Mouse (Mus musculus) Patski (cell line): ENCODE results near the gene 2310011J03Rik. TPM values are rescaled to one million over a fixed set of nuclear protein-coding genes. Genes with fewer than 3 reads are reported as not detected.
A peak's percentile ranks its signal among the peaks of the same experiment; 100 is the strongest.
"Not testable (repeated sequence)": the region's sequence is repeated elsewhere in the genome, so short reads cannot be mapped to it uniquely, and the experiment has no call there.

Experiments used
- ATAC-seq: fragments of 100-300 bp; one replicate; pipeline ENCODE4 v1.8.0; 2021
- CTCF ChIA-PET: fragments of 350-600 bp; sonication (Branson Sonifier 250); formaldehyde crosslinking; loops from one replicate; lab custom pipeline; 2022; ENCODE audit warnings: inconsistent platforms; lab: Charles Lee
- POLR2A ChIA-PET: fragments of 350-600 bp; sonication (Branson Sonifier 250); formaldehyde crosslinking; loops from one replicate; lab custom pipeline; 2022; ENCODE audit warnings: antibody characterized with exemption, inconsistent platforms; lab: Charles Lee
- DNase-seq: peaks from one replicate; pipeline ENCODE4 v3.0.0-alpha.2; 2011; ENCODE audit warnings: low read depth, low spot score
- H3K27me3 ChIP-seq: fragments of 371-371 bp; one replicate; pipeline ENCODE4 v1.5.1; 2021
- CTCF ChIP-seq: fragments of 100-300 bp; IDR thresholded peaks from one replicate; pipeline ENCODE4 v1.5.1; 2021
- in situ Hi-C: fragments of 300-500 bp; cut with MboI; formaldehyde crosslinking; loops from 3 replicates; pipeline ENCODE4 v1.11.1; 2018; ENCODE audit warnings: low pct_unique_long_range_greater_than_20kb, mixed read lengths
- polyA plus RNA-seq: library from polyadenylated mRNA; unstranded; gene quantifications from one replicate; pipeline ENCODE4 v1.2.3, GENCODE M21; 2021

2310011J03Rik gene
- polyA plus RNA-seq, 1 experiment from 2014 or later: 34.7 TPM

DNA sequence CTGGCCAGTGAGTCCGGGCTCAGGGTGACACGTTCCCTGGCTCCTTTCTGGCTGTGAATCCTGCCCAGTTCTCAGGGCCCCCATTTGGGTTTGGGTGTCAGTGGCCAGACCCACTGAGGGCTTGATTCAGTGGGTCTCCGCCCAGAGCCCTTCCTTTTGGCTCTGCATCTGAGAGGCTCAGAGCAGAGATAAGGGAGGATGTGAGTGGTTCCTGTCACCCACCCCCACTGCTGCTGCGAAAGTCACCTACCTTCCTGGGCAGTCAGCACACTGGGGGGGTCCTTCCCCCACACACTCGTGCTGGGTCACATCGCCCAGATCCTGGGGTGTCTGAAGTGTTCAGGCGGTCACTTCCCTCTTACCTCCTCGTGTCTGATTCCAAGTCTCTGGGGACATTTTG lies 32.4 kb upstream of the 2310011J03Rik start:
- H3K27me3 ChIP-seq: peaks cover 20% of the 10 kb centered on the region
- TF ChIP-seq CTCF: no peak
- POLR2A ChIA-PET: no interaction called here
- no peak for ATAC-seq
- DNase-seq: no peak
- CTCF ChIA-PET: interaction anchor here (3.1 kb wide), 1 partner anchor 12 kb away, joined by 13 read pairs; no protein-coding TSS in a partner anchor
- in situ Hi-C loops: loop anchor here (25.0 kb wide), 1 partner anchor 160 kb away; no protein-coding TSS in a partner anchor

DNA sequence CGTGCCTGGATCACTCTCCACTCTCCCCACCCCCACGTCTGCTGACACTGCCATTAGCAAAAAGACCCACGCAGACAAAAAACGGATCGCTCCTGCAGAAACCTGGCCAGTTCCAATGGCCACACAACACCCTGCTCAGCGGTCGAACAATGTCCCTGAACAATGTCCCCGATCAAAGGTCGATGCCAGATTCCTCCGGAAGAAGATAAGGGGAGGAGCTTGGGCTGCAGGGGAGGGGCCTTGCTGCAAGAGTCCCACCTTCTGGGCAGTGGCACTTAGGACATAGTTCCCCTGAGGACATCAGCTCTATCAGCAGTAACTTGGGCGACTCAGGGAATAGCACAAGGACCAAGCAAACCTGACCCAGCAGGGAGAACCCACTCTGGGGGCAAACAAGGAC lies 31.6 kb upstream of the 2310011J03Rik start:
- peaks cover 12% of the 10 kb centered on the region for H3K27me3 ChIP-seq
- ChIA-PET CTCF (interaction anchor here (1.9 to 3.1 kb wide), 2 partner anchors 12 to 158 kb away, joined by 5 to 13 read pairs; no protein-coding TSS in a partner anchor), POLR2A (interaction anchor here (1.1 kb wide), 1 partner anchor 17 kb away, joined by 6 read pairs; no protein-coding TSS in a partner anchor)
- DNase-seq (no peak), ATAC-seq (no peak)
- no peak for TF ChIP-seq CTCF
- in situ Hi-C loops: loop anchor here (25.0 kb wide), 1 partner anchor 160 kb away; no protein-coding TSS in a partner anchor

- no peaks in the 10 kb centered on the region for H3K27me3 ChIP-seq
- ChIA-PET CTCF (interaction anchor here (0.9 to 3.1 kb wide), 14 partner anchors 10 to 159 kb away, joined by 3 to 13 read pairs (median 5); no protein-coding TSS in a partner anchor), POLR2A (interaction anchor here (0.6 kb wide), 1 partner anchor 26 kb away, joined by 5 read pairs; no protein-coding TSS in a partner anchor)
- ATAC-seq: peak; percentile 79
- peak; percentile 25 for DNase-seq
- in situ Hi-C loops: loop anchor here (25.0 kb wide), 1 partner anchor 162 kb away; no protein-coding TSS in a partner anchor
- no peak for TF ChIP-seq CTCF
Observed at GRCm38 (mm10) chr10:80350292-80350691, 30.0 kb upstream of the 2310011J03Rik start.

DNA sequence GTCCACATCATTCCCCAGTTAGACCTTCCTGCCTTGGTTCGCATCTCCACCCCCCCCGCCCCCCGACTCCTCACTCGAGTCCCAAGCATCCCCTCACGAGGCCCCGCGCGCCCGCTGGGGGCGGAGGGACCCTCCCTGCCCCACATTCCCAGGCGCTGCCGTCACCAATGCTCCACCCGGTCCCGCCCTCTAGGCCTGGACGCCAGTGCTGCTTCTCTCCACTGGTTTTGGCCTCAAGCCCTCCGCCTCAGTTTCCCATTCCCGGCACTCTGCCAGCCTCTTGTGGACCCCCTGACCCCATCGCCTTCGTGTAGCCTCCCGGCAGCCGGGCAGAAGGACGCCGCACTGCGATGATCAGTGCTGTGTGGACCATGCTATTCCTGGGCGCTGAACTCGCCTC lies 28.6 kb upstream of the 2310011J03Rik start:
- CTCF ChIA-PET: interaction anchor here (2.0 kb wide), 1 partner anchor 28 kb away, joined by 9 read pairs; no protein-coding TSS in a partner anchor
- POLR2A ChIA-PET: no interaction called here
- no peak for DNase-seq
- ATAC-seq: no peak
- no peak for TF ChIP-seq CTCF
- H3K27me3 ChIP-seq: no peaks in the 10 kb centered on the region
- in situ Hi-C loops: no loop called here

DNA sequence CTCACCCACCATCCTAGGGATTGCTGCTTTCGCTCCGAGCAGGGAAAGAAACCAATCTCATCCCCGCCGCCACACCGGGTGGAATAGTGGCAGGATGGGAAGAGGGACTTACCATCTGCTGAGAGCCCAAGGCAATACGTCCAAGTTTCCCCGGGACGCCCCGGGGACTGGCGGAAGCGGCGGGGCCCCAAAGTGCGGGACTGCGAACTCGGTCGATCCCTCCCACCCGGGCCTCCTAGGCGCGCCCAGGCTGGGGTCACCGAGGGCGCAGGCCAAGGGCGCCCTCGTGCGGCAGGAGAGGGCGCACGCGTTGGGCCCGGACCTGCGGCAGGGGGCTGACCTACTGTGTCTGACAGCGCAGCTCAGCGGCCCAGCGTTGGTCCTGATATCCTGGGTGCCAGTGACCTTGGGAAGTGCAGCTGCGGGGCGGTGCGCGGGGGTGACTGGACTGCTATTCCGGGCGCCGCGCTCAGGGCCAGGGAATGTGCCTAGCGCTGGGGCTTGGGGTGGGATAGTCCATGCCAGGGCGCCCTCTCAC lies 28.0 kb upstream of the 2310011J03Rik start, which contains the start of gene Adamtsl5:
Gene Adamtsl5, minus strand, starts transcription at position 169 of the 538 bp plus-strand sequence.
- CTCF ChIA-PET: no interaction called here
- POLR2A ChIA-PET: interaction anchor here (0.5 kb wide), 1 partner anchor 88 kb away, joined by 3 read pairs; no protein-coding TSS in a partner anchor
- ATAC-seq: peak; percentile 29

DNA sequence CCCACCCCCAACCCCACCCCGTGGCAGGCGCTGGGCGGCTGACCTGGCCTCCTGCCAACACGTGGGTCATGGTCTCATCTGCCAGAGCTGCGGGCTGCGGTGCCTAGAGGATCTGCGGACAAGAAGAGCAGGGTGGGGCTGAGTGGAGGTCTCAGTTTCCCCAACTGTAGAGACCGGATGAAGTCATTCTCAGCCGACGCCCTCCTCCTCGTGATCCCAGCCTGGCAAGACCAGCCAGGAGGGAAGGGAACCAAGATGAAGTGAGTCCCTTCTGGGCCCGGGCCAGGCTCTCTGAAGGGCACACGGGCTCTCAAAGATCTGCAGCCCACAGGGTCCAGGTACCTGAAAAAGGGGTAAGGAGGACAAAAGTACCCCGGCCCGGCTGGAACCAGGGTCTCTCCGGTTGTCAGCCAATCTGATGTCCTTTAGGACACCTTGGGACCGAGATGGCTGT lies 27.2 kb upstream of the 2310011J03Rik start:
- no peak for DNase-seq
- POLR2A ChIA-PET: no interaction called here
- in situ Hi-C loops: no loop called here
- CTCF ChIA-PET: no interaction called here
- H3K27me3 ChIP-seq: no peaks in the 10 kb centered on the region
- no peak for ATAC-seq
- TF ChIP-seq CTCF: no peak

More for the DNA sequence above, 28.0 kb upstream of the 2310011J03Rik start, which contains the start of gene Adamtsl5:
- H3K27me3 ChIP-seq: no peaks in the 10 kb centered on the region
- no peak for DNase-seq
- no peak for TF ChIP-seq CTCF
- in situ Hi-C loops: no loop called here

GRCm38 (mm10) chr10:80345929-80346328 lies 25.6 kb upstream of the 2310011J03Rik start:
- ATAC-seq, POLR2A ChIA-PET, in situ Hi-C loops, CTCF ChIA-PET, H3K27me3 ChIP-seq, DNase-seq: not testable (repeated sequence)

DNA sequence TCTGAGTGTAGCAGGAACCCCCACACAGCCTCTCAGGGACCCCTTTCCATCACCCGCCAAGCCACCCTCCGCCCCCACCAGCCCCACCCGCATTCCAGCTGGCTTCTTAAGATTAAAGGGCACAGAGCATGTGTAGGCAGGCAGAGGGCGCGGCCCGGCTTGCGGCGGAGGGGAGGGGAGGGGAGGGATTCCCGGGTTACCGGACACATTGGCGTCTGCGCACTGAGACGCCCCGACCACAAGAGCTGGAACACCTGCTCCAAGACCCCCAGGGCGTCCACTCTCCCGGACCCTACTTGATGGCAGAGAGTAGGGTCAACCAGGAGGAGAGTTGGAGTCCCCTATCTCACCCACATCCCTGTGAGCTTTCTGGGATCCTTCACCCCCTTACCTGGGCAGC lies 24.8 kb upstream of the 2310011J03Rik start:
- TF ChIP-seq CTCF: no peak
- no peaks in the 10 kb centered on the region for H3K27me3 ChIP-seq
- POLR2A ChIA-PET: no interaction called here
- in situ Hi-C loops: no loop called here
- CTCF ChIA-PET: no interaction called here
- ATAC-seq (no peak), DNase-seq (no peak)

DNA sequence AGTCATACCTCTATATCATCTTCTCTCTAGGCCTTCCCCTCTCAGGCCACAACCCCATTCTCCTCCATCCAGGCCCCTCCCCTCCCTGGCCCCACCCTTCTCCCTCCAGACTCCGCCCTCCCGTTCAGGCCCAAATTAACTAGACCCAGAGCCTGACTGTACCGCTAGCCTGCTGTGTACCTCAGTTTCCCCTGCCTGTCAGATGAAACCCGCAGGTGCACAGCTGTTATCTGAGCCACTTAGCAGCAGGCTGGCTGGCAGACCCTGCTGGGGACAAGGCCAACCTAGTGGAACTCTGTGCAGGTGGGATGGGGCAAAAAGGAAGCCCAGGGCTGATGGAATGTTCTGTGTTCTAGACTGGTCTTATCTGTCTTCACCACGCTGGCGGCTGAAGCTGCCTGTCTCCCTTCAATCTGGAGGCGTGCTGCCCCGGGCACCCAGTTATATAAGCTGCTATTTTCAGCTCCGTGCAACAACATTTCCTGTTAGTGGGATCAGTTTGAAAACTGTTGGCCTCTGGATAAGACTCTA lies 23.9 kb upstream of the 2310011J03Rik start:
- no peak for DNase-seq
- H3K27me3 ChIP-seq: no peaks in the 10 kb centered on the region
- in situ Hi-C loops: no loop called here
- ChIA-PET CTCF (no interaction called here), POLR2A (interaction anchor here (1.7 kb wide), 1 partner anchor 12 kb away, joined by 4 read pairs; no protein-coding TSS in a partner anchor)
- no peak for ATAC-seq
- no peak for TF ChIP-seq CTCF

DNA sequence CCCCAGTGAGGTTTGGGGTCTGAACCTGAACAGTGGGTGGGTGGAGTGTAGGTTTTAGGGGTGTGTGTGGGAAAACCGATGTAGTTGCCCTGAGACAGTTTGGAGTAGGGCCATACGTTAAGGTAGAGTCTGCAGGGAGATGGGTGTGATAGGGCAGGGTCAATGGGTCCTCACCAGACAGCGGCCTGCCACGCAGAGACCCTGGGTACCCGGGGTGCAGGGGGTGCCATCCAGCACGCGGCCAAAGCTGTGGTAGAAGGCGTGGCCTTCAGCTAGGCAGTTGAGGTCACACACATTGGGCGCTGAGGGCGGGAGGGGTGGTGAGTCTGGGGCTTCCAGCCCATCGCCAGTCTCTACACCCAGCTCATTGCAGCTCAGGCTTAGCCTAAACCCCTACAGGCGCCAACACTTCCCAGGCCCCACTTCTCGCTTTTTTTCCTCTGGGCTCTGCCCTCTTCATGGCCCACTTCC lies 23.1 kb upstream of the 2310011J03Rik start:
- CTCF ChIA-PET: no interaction called here

More for the DNA sequence above, 23.1 kb upstream of the 2310011J03Rik start:
- ATAC-seq (no peak), DNase-seq (no peak)
- POLR2A ChIA-PET: interaction anchor here (1.7 kb wide), 1 partner anchor 12 kb away, joined by 4 read pairs; no protein-coding TSS in a partner anchor
- no peaks in the 10 kb centered on the region for H3K27me3 ChIP-seq
- TF ChIP-seq CTCF: no peak
- in situ Hi-C loops: no loop called here
